Mouse (Mus musculus) stomach, embryonic 15.5 days (tissue): ENCODE measurements at regions not wholly inside any gene's neighbourhood (a gene's known extent, or its start where the extent isn't known, plus 50 kb on each side); places are given as distances from the start of the nearest gene placed in this dataset.

ENCODE experiments used
- ATAC-seq: fragments of 200-750 bp; cut with Nextera tagmentation; 2 replicates; pipeline ENCODE4 v1.8.0; 2017; ENCODE audit warnings: low read depth, moderate number of reproducible peaks, moderate TSS enrichment; ENCODE audit not compliant: insufficient read depth, low FRiP score
- H3K27ac ChIP-seq: fragments of 300-500 bp; sonication (generic); 2 replicates; pipeline ENCODE4 v1.5.1; 2015; ENCODE audit warnings: mild to moderate bottlenecking, inconsistent platforms
- H3K27me3 ChIP-seq: fragments of 300-500 bp; sonication (generic); replicated peaks from 2 replicates; pipeline ENCODE4 v1.6.1; 2015; ENCODE audit warnings: inconsistent platforms
- H3K36me3 ChIP-seq: fragments of 300-500 bp; sonication (generic); 2 replicates; pipeline ENCODE4 v1.6.1; 2015; ENCODE audit warnings: inconsistent platforms
- H3K4me1 ChIP-seq: fragments of 300-500 bp; sonication (generic); 2 replicates; pipeline ENCODE4 v1.6.1; 2015; ENCODE audit warnings: inconsistent platforms
- H3K4me2 ChIP-seq: fragments of 300-500 bp; sonication (generic); 2 replicates; pipeline ENCODE4 v1.6.1; 2015; ENCODE audit warnings: mild to moderate bottlenecking, inconsistent platforms
- H3K4me3 ChIP-seq: fragments of 300-500 bp; sonication (generic); replicated peaks from 2 replicates; pipeline ENCODE4 v1.5.1; 2015; ENCODE audit warnings: inconsistent platforms
- H3K9ac ChIP-seq: fragments of 300-500 bp; sonication (generic); 2 replicates; pipeline ENCODE4 v1.6.1; 2015; ENCODE audit warnings: inconsistent platforms
- H3K9me3 ChIP-seq: fragments of 300-500 bp; sonication (generic); 2 replicates; pipeline ENCODE4 v1.6.1; 2016; ENCODE audit warnings: inconsistent platforms
- WGBS: fragments of 180-500 bp; shearing (Covaris S2); methylation state at CpG from one replicate; pipeline ENCODE4 v1.1.7; 2015; 5-methylcytosine and 5-hydroxymethylcytosine counted together

DNA sequence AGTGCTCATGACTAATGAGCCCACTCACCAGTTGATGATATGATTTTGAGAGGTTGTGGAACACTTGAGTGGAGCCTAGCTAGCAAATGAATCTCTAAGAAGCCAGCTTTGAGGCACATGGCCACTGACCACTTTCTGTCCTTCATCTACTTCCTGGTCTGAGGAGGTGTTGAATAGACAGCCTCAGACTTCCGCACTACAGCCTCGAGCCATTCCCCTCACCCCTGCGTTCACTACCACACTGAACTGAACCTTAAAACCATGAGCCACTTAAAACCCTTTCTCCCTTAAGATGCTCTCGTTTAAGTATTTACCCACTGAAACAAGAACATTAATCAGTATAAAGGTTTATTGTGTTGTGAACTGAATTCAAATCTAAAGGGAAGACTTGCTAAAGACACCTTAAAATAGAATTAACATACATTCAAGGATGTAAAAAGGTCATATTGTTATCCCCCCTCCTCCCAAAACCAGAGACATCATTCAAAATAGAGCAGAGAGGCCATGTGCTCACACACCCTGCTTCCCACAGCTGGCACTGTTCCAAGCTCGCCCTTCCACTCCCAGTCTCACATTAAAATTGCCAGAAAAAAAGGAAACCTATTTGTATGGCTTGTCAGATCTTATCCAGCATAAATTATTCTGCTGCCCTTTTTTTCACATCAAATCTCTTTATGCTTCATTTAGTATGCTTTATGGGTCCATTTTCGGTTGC is 758.8 kb downstream of the Ryr2 start:
- no peak for ATAC-seq
- H3K36me3 ChIP-seq: no peaks in the 10 kb centered on the region
- no peaks in the 10 kb centered on the region for H3K4me1 ChIP-seq
- no peak overlapping the region for H3K9ac ChIP-seq
- WGBS: 44% methylated on average over 6 of the region's 6 CpGs
- H3K27me3 ChIP-seq: no peaks in the 10 kb centered on the region
- no peak overlapping the region for H3K4me2 ChIP-seq
- H3K4me3 ChIP-seq: no peak overlapping the region
- no peaks in the 10 kb centered on the region for H3K9me3 ChIP-seq
- no peak overlapping the region for H3K27ac ChIP-seq

GRCm38 (mm10) chr13:11344500-11344899 is 762.2 kb downstream of the Ryr2 start:
- Histone ChIP-seq H3K4me3 (no peak overlapping the region), H3K27ac (no peak overlapping the region), H3K9ac (no peak overlapping the region), H3K27me3 (no peaks in the 10 kb centered on the region), H3K4me1 (no peaks in the 10 kb centered on the region), H3K9me3 (no peaks in the 10 kb centered on the region), H3K36me3 (no peaks in the 10 kb centered on the region), H3K4me2 (no peak overlapping the region)
- 73% methylated on average over 2 of the region's 2 CpGs for WGBS
- ATAC-seq: no peak

DNA sequence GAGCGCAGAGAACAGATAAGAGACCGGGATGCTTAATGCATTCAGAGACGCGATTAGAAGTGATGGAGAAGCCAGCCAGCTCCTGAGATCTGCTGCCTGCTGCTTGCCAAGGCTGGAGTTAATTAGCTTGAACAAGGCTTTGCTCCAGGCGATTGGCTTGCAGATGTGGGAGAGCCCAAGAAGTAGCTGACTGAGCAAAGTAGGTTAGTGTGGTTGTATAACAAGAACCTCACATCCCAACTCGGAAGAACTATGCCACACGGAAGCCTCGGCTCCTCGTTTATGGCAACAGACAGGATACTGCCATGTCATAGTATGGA is 768.5 kb downstream of the Ryr2 start:
- no peaks in the 10 kb centered on the region for H3K4me1 ChIP-seq
- H3K27ac ChIP-seq: no peak overlapping the region
- no peak overlapping the region for H3K4me2 ChIP-seq
- ATAC-seq: no peak
- H3K27me3 ChIP-seq: no peaks in the 10 kb centered on the region
- 70% methylated on average over 9 of the region's 9 CpGs for WGBS
- H3K9ac ChIP-seq: no peak overlapping the region
- no peaks in the 10 kb centered on the region for H3K36me3 ChIP-seq
- no peaks in the 10 kb centered on the region for H3K9me3 ChIP-seq
- H3K4me3 ChIP-seq: no peak overlapping the region

DNA sequence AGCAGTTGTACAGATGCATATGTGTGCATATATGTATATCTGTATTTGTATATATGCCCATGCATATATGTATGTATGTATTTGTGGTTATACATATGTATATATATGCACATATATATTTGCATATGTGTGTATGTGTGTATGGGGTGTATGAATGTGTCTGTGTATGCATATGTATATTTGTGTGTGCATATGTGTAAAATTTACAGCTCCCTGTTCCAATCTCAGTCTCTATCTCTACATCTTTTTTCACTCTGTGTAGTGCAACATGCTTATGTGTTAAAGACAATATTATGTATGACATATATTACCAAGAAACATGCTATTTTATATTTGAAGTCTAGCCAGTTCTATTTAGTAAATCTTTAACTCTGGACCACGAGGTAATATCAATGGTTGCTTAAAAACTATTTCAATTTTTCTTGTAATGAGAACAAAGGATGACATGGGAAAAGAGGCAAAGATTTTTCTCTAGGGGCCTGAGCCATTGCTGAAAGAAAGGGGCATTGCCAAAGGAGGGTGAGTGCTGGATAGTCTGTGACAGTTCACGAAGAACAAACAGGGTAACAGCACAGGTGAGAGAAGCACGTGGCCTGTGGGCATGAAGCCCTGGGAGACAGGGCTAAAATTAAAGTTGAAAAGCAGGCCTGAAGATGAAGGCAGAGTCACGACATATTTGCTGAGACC is 769.0 kb downstream of the Ryr2 start:
- 50% methylated on average over 4 of the region's 4 CpGs for WGBS
- no peak overlapping the region for H3K9ac ChIP-seq
- H3K36me3 ChIP-seq: no peaks in the 10 kb centered on the region
- ATAC-seq: no peak
- no peaks in the 10 kb centered on the region for H3K9me3 ChIP-seq
- H3K4me3 ChIP-seq: no peak overlapping the region
- no peaks in the 10 kb centered on the region for H3K4me1 ChIP-seq
- no peak overlapping the region for H3K27ac ChIP-seq
- no peaks in the 10 kb centered on the region for H3K27me3 ChIP-seq
- H3K4me2 ChIP-seq: no peak overlapping the region

DNA sequence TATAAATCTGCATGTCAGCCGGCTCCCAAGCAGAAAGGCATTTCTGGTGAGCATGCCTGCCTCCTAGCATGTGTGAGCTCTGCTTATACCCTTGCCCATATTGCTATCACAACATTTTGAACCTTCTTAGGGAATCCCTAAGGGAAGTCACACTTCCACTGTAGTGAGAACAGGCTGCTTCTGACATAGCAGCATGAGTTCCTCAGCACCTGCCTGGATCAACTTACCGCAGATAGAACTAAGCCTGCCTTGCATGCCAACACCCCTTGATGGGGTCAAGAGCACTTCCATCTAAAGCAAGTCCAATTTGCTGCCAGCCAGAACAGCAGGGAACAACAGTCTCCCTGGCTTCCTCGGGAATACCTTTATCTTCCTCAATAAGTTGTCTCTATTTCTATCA is 769.8 kb downstream of the Ryr2 start:
- ATAC-seq: no peak
- Histone ChIP-seq H3K4me2 (no peak overlapping the region), H3K36me3 (no peaks in the 10 kb centered on the region), H3K4me3 (no peak overlapping the region), H3K9me3 (no peaks in the 10 kb centered on the region), H3K27ac (no peak overlapping the region), H3K9ac (no peak overlapping the region), H3K4me1 (no peaks in the 10 kb centered on the region), H3K27me3 (no peaks in the 10 kb centered on the region)
- 80% methylated on average over 3 of the region's 3 CpGs for WGBS

GRCm38 (mm10) chr13:11331991-11332390 is 774.8 kb downstream of the Ryr2 start:
- Histone ChIP-seq H3K27me3 (no peaks in the 10 kb centered on the region), H3K4me3 (no peak overlapping the region), H3K9me3 (no peaks in the 10 kb centered on the region), H3K4me1 (no peaks in the 10 kb centered on the region), H3K27ac (no peak overlapping the region), H3K9ac (no peak overlapping the region), H3K4me2 (no peak overlapping the region), H3K36me3 (no peaks in the 10 kb centered on the region)
- ATAC-seq: no peak
- WGBS: 75% methylated on average over 4 of the region's 4 CpGs

GRCm38 (mm10) chr13:11308716-11309115 is 798.0 kb downstream of the Ryr2 start:
- no peak overlapping the region for H3K4me2 ChIP-seq
- WGBS: 70% methylated on average over 2 of the region's 2 CpGs
- H3K27me3 ChIP-seq: no peaks in the 10 kb centered on the region
- H3K36me3 ChIP-seq: no peaks in the 10 kb centered on the region
- no peaks in the 10 kb centered on the region for H3K4me1 ChIP-seq
- H3K9ac ChIP-seq: no peak overlapping the region
- no peak overlapping the region for H3K4me3 ChIP-seq
- no peaks in the 10 kb centered on the region for H3K9me3 ChIP-seq
- no peak overlapping the region for H3K27ac ChIP-seq
- no peak for ATAC-seq

DNA sequence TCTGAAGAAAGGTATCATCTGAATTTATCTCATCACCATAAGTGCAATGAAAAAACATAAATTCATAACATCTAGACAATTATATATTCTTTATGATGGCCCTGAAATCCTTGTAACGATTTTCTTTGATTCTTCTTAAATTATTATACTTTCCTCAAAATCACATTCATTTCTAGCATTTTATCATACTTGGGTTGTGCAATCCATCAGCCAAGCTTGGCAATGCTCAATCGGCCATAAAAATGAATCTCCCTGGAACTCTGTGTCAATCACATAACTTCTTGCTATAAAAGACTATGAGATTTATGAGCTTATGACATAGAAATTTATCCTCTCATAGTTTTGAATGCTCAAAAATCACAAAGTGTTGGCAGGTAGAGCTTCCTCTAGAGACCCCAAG is 811.3 kb downstream of the Ryr2 start:
- Histone ChIP-seq H3K27ac (no peak overlapping the region), H3K4me2 (no peak overlapping the region), H3K4me3 (no peak overlapping the region), H3K36me3 (no peaks in the 10 kb centered on the region), H3K9me3 (no peaks in the 10 kb centered on the region), H3K4me1 (no peaks in the 10 kb centered on the region), H3K9ac (no peak overlapping the region), H3K27me3 (no peaks in the 10 kb centered on the region)
- ATAC-seq: no peak
- WGBS: 85% methylated on average over 2 of the region's 2 CpGs

DNA sequence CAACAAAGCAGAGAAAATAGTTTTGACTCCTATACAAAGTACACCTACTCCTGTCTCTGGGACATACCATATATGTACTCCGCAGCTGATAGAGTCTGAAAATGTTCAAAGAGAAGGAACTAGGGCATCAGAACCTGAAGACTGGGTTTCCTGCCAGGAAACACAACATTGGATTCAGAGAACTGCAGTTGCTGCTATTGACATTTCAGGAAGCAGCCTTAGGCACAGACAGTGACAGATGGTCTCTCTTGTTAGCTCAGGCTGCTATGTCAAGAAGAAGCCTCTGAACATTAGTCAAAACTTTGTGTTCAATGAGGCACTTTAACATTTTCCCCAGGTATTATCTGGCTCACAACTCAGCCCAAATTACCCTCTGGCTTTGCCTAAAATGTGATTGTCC is 812.1 kb downstream of the Ryr2 start:
- no peaks in the 10 kb centered on the region for H3K4me1 ChIP-seq
- H3K4me3 ChIP-seq: no peak overlapping the region
- no peaks in the 10 kb centered on the region for H3K9me3 ChIP-seq
- WGBS: 83% methylated on average over 1 of the region's 1 CpGs
- ATAC-seq: no peak
- H3K27me3 ChIP-seq: no peaks in the 10 kb centered on the region
- no peak overlapping the region for H3K4me2 ChIP-seq
- H3K36me3 ChIP-seq: no peaks in the 10 kb centered on the region
- no peak overlapping the region for H3K9ac ChIP-seq
- H3K27ac ChIP-seq: no peak overlapping the region

DNA sequence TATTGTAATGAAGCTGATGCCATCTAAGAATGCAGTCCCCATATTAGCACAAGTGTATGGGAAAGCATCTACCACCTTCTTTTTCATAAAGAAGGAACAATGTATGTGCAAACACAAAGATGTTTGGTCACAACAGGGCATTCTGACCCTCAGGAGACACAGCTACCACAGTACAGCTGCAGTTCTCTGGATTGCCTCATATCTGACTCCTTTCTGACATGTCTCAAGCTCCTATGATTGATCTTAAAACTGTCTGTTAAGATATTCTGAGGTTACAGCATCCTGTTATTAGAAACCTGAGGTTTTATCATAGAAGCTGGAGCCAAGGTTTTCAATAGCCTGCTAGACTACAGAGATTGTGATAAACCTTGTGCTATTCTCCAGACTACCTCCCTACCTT is 813.0 kb downstream of the Ryr2 start:
- Histone ChIP-seq H3K9me3 (no peaks in the 10 kb centered on the region), H3K36me3 (no peaks in the 10 kb centered on the region), H3K27me3 (no peaks in the 10 kb centered on the region), H3K4me1 (no peaks in the 10 kb centered on the region), H3K9ac (no peak overlapping the region), H3K4me2 (no peak overlapping the region), H3K27ac (no peak overlapping the region), H3K4me3 (no peak overlapping the region)
- ATAC-seq: no peak

DNA sequence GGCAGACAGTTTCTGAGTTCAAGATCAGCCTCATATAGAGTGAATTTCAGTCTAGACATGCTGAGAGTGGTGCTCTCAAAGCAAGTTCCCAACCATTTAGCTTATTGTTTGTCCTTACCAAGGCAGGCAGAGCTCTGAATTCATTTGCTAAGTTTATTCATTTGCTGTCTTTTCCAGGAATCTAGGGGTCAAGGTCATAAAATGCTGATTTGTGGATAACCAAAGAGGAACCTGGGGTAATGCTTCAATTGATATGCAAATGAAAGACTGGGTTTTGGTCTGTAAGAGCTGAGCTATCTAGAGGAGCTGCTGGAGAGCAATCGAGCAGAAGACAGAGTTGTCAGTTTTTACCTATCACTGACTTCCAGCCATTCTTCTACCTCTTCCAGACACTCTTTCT is 832.8 kb downstream of the Ryr2 start:
- 50% methylated on average over 1 of the region's 1 CpGs for WGBS
- no peak for ATAC-seq

GRCm38 (mm10) chr13:11268673-11269340 is 837.9 kb downstream of the Ryr2 start:
- Histone ChIP-seq H3K9me3 (no peaks in the 10 kb centered on the region), H3K36me3 (no peaks in the 10 kb centered on the region), H3K4me2 (no peak overlapping the region), H3K27me3 (no peaks in the 10 kb centered on the region), H3K4me1 (no peaks in the 10 kb centered on the region), H3K27ac (no peak overlapping the region), H3K9ac (no peak overlapping the region), H3K4me3 (no peak overlapping the region)
- ATAC-seq: no peak
- 60% methylated on average over 5 of the region's 5 CpGs for WGBS

More for the DNA sequence above, 832.8 kb downstream of the Ryr2 start:
- no peak overlapping the region for H3K9ac ChIP-seq
- no peaks in the 10 kb centered on the region for H3K27me3 ChIP-seq
- H3K4me2 ChIP-seq: no peak overlapping the region
- H3K4me1 ChIP-seq: no peaks in the 10 kb centered on the region
- no peaks in the 10 kb centered on the region for H3K36me3 ChIP-seq
- H3K27ac ChIP-seq: no peak overlapping the region
- no peaks in the 10 kb centered on the region for H3K9me3 ChIP-seq
- no peak overlapping the region for H3K4me3 ChIP-seq
